Mouse (Mus musculus) gastrocnemius, postnatal 14 days (tissue): ENCODE data around the gene Mecr. TPM values are rescaled to one million over a fixed set of nuclear protein-coding genes. Genes with fewer than 3 reads are reported as not detected.
"Not testable (repeated sequence)": the region's sequence is repeated elsewhere in the genome, so short reads cannot be mapped to it uniquely, and the experiment has no call there.

Source experiments
- DNase-seq: peaks from one replicate; pipeline ENCODE4 v3.0.0; 2021; ENCODE audit warnings: mixed read lengths
- intact Hi-C: fragments of 180-260 bp; cut with DNase I; formaldehyde crosslinking; loops from one replicate; pipeline ENCODE4 v1.15.1; 2025; ENCODE audit warnings: low total_unique reads
- long read RNA-seq, 2 experiments: library from polyadenylated mRNA; stranded (forward); transcript quantifications; one replicate each; pipeline ENCODE4 v2.0.0; 2021
- total RNA-seq, 2 experiments: library from RNA; stranded (reverse); gene quantifications; 2 replicates each; pipeline ENCODE4 v1.2.3; 2021

Gene Mecr
- total RNA-seq, result 10 to 100 TPM; 19.2 to 25.7 TPM
- long read RNA-seq, experiment 1, transcript Mecr-201 (10 exons, 1,337 nt), result major isoform, 10 of 16 reads
- long read RNA-seq, experiment 1, partial matches to known transcripts, result 0 of 16 reads
- long read RNA-seq, experiment 1, other reads (novel, unspliced or antisense), result 5 of 16 reads
- long read RNA-seq, experiment 2, transcript Mecr-201 (10 exons, 1,337 nt), result major isoform, 23 of 25 reads
- long read RNA-seq, experiment 2, partial matches to known transcripts, result 0 of 25 reads
- long read RNA-seq, experiment 2, other reads (novel, unspliced or antisense), result 0 of 25 reads

DNA sequence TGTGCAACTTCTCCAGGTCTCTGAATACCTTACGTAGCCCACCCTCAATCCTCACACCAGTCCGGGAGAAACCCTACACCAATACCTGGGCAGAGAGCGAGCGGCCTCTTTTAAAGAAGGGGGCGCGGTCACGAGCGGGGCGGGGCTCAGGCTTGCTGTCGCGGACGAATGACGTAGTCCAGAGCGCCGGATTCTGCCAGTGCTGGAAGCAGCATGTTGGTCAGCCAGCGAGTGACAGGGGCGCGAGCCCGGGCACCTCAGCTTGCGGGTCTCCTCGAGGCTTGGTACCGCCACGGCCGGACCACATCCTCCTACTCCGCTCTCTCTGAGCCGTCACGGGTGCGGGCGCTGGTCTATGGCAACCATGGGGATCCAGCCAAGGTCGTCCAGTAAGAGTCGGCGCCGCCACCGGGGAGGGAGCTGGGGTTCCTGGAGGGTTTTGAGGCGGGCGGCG, at the start of gene Mecr:
Gene Mecr, plus strand, starts transcription at position 181 of the 454 bp plus-strand sequence.
- intact Hi-C loops, result no loop called here
- peak; percentile 92 for DNase-seq

DNA sequence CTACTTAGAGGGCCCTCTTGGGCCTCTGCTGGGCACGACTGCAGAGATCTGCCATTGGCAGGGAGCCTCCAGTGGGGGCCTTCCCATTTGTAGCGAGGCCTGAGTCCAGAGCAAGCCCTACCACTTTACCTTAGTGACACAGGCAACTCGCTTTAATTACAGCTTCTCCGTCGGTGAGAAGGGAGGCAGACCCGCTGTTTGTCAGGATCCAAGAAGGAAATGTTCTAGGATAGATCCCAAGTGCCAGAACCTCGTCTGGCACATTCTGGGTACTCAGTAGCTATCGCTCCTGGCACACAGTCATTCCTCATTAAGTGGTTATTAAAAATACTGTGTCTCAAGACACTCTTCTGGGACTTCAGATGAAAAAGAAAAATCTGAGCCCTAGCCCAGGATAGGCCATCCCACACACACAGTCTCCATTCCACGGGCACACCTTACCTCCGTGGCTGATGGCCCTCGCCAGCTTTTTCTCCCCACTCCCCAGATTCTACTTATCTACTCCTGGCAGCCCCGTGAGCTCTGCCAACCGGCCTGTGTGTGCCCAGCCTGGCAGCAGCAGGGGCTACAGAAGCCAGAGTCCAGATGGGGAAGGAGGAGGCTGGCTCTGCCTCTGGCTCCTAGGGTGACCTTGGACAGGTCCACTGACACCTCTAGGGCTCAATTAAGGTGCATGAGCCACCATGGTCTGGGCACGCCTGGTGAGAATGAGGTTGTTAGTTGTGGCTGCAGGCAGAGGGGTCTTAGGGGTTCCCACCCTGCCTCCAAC, 46.8 kb upstream of the Mecr start:
- no peak for DNase-seq

DNA sequence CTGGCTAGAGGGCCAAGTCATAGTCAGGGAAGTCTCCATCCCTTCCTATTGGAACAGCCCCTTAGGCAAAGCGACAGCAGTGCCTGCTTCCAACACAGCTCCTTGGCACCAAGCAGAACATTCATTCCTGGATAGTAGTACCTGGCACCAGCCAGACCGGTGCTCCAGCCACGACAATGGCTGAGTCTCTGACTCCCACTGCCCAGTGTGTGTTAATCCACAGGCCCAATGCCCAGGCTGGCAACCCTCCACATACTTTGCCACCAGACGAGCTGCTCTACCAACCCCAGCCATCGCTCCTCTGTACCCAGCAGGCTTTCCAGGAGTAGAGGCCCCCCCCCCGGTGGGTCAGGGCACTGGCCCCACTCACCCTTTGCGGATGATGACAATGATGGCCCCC, 45.8 kb upstream of the Mecr start:
- peak; percentile 47 for DNase-seq
- intact Hi-C loops, result no loop called here

More for the DNA sequence above, 46.8 kb upstream of the Mecr start:
- intact Hi-C loops, result no loop called here

DNA sequence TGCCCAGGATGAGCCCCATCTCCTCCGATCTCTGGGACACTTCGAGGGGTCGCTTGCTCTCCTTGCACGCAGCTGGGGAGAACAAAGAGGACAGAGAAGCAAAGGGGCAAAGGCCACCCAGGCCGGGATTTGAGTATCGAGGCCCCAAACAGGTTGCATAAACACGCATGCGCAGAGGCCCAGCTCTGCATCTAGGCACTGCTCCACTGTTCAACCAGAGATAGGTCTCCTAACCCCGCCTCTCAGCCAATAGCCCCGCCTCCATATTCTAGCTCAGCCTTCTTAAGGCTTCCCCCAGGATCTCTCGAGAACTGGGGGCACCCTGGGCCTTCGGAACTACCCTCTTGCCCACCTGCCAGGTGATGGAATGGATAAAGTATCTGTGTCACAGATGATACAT, 45.4 kb upstream of the Mecr start:
- intact Hi-C loops, result no loop called here
- DNase-seq, result no peak

DNA sequence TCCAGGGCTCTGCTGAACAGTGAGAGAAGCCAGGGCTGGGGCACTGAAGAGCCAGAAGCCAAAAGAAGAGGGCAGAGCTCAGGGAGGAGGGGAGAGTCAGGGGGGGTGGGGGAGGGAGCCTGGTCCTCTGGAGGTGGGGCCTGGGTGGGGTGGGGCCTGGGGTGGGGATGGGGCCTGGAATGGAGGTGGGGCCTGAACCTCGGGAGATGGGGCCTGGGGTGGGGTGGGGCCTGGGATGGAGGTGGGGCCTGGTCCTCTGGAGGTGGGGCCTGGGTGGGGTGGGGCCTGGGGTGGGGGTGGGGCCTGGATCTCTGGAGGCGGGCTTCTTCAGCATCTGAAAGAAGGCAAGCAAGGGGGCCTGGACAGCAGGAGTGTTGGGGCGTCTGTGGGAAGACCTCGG, 44.3 kb upstream of the Mecr start:
- intact Hi-C loops, result no loop called here
- DNase-seq, result no peak

DNA sequence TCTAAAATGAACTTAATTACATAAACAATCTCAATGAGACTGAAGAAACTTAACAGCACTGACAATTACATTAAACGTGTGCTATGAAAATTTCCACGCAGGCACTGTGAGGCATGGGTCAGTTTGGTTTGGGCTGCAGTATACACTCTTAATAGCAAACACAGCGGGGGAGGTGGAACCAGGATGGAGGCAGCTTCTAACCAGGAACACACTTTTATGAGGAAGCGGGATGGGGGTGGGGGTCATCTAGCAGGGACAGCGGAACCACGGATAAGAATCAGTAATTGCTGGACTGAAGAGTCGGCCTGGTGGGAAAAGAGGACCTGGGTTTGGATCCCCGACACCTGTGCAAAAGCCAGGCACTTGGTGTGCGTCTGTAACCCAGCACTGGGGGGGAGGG, 39.4 kb upstream of the Mecr start:
- intact Hi-C loops, result no loop called here
- no peak for DNase-seq

DNA sequence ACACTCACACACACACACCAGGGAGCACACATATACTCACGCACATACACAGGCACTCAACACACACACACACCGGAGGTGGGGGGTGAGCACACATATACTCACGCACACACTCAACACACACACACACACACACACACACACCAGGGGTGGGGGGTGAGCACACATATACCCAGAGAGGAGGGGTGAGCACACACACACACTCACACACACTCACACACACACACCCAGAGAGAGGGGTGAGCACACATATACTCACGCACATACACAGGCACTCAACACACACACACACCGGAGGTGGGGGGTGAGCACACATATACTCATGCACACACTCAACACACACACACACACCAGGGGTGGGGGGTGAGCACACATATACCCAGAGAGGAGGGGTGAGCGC, 38.5 kb upstream of the Mecr start:
- intact Hi-C loops, DNase-seq: not testable (repeated sequence)

DNA sequence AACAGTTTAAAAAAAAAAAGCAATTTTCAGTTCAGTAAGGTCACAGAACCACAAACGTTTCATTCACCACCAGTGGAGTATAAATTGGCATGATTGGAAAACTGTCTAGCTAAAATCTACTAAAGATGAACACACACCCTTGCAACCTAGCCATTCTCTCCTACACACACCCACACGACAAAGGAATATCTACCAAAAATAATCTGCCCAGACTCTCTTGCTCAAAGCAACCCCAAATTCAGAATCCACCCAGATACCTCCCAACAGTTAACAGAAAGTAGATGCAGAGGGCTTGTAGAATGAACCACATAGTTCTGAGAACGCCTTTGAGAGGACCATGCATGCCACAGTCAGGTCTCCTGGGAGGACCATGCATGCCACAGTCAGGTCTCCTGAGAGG, 38.0 kb upstream of the Mecr start:
- intact Hi-C loops, result no loop called here
- DNase-seq, result no peak

DNA sequence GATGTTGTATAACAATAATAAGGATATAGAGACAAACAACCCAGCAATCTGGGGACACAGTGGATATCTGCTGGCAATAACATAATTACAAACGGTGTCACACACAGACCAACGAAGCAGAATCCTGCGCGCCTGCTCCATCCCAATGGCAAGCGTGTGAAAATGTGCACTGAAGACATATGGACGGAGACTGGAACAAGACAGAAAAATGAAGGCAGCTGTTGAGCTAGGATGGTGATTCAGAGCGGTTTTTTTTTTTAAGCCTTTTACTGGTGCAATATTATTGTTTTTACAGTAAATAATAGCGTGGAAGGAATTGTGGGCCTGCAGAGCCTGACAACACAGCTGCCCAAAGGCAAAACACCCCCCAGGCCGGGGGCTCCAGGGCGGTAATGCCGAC, 30.8 kb upstream of the Mecr start:
- no peak for DNase-seq
- intact Hi-C loops, result no loop called here

DNA sequence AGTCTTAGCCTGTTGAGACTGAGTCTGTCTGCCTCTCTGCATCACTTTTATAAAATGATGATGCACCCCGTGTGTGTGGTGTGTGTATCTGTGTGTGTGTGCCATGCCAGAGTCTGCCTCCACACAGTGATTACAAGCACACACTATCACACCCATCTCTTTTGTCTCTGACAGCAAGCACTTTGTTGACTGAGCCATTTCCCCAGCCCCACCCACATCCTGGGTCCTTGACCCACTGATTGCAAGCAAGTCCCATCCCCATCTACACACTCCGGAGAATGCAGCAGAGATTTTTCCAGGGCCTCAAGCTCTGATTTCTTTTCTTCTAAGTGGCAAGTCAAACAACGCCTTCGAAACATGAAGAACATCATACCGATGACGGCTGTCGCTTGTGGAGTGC, 29.5 kb upstream of the Mecr start:
- intact Hi-C loops, result no loop called here
- no peak for DNase-seq

DNA sequence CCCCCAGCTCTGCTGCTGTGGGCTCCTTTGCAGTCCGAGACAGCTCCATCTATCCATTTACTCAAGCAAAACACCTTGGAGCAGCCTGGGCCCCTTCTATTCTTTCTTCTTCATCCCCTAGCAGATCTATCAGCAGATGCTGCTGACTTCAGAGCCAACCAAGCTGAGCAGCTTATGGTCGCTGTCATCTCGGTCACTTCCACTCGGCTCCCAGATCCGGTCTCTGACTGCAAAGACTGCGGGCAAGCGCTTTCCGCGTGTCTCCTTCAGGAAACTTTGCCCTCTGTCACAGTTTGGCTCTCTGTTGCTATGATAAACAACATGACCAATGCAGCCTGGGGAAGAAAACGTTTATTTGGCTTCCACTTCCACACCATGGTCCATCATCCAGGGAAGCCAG, 28.4 kb upstream of the Mecr start:
- intact Hi-C loops, result no loop called here
- no peak for DNase-seq

DNA sequence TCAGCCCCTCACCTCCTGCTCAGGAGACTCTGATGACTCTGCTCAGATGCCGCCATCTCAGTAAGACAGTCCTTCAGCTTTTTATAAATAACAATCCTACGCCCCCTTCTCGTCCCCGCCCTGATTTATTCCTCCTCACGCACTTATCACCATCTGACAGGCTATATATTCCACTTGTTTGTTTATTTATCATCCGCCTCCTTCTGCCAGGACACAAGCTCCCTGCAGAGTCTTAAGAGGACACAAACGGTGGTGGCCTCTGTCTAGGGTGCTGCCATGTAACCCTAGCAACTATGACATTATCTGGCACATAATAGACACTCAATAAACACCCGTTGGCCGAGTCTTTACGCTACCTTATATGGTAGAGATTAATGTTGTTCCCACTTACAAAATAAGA, 27.5 kb upstream of the Mecr start:
- intact Hi-C loops, result no loop called here
- no peak for DNase-seq

DNA sequence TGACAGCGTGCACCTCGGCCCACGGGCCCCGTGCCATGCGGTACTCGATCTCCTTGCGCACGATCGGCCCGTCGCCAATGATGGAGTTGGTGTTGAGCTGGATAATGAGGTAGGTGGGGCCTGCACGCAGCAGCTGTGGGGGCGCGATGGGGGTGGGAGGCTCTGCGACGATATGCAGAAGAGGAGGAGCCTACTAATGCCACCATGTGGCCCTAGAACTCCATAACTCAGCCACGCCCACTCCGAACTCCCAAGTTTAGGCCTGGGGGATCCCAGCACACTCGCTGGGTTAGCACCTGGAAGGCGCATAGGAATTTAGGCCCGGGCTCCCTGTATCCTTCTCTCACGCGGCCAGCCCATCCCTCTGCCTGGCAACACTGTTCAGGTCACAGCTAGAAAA, 24.3 kb upstream of the Mecr start:
- intact Hi-C loops, result no loop called here
- no peak for DNase-seq

DNA sequence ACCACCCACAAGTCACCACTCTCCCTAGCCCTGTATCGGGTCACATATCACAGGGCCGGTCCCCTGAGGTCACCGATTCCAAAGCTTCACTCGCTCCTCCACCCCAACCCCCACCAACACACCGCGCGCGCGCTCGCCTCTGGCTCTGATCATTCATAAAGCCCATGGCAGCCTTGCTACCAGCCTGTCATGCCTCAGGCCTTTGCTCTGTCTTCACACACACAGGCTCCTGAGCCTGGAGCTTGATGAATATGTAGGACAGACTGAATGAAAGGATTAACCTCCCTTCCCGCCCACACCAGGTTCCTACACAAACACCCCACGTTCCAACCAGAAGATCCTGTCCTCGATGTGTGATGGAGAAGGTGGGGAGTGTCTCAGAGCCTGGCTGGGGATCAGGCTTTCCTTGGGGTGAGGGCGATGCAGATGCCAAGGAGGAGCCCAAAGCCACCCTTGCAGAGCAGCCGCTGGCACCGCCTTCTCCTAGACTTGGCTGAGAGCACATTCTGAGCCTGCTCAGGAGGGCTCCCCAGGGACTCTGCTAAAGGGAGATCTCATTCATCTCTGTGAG, 22.0 kb upstream of the Mecr start:
- intact Hi-C loops, result no loop called here

DNA sequence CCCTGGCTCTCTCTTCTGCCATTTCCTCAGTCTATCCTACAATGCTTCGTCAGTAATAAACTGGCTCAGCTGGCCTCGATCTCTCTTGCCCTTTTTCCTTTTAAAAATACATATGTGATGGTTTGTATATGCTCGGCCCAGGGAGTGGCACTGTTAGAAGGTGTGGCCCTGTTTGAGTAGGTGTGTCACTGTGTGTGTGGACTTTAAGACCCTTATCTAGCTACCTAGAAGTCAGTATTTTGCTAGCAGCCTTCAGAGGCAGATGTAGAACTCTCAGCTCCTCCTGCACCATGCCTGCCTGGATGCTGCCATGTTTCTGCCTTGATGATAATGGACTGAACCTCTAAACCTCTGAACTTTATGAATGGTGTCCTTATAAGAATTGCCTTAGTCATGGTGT, 20.7 kb upstream of the Mecr start:
- DNase-seq, result no peak
- intact Hi-C loops, result no loop called here

More for the DNA sequence above, 22.0 kb upstream of the Mecr start:
- no peak for DNase-seq

DNA sequence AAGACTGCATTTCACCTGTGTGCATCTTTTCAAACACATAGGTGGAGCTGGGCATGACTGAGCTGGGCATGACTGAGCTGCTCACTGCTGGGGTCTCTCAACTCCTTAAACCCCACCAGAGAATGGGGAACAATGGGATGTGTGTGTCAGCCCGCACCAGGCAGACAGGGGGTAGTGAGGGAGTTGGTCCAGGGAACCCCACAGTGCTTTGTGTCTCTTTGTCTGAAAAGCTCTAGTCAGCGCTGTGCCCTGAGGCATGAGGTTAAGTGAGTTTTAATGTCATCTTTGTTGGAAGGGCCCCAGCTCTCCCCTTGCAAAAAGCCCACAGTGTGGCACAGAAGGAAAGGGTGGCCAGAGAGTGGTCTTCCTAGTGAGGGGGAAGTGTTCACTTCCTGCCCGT, 18.3 kb upstream of the Mecr start:
- intact Hi-C loops, result no loop called here

DNA sequence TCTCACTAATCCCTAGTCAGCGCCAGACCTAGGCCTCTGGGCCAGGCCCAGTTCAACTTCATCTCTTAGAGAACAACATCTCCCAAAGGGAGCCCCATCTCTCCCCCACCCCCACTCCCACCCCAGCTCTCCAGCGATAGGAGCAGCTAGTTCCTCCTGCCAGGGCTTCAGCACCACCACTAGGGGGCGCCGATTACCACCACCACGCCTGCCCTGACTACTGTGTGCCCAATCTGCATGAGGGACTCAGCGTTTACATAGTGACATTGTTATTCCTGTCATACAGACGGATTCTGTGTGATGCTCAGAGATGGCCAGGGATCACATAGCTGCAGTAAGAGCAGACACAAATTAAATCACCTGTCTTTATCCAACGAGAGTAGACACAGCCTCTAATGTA, 17.4 kb upstream of the Mecr start:
- DNase-seq, result peak; percentile 36

More for the DNA sequence above, 18.3 kb upstream of the Mecr start:
- DNase-seq, result no peak

DNA sequence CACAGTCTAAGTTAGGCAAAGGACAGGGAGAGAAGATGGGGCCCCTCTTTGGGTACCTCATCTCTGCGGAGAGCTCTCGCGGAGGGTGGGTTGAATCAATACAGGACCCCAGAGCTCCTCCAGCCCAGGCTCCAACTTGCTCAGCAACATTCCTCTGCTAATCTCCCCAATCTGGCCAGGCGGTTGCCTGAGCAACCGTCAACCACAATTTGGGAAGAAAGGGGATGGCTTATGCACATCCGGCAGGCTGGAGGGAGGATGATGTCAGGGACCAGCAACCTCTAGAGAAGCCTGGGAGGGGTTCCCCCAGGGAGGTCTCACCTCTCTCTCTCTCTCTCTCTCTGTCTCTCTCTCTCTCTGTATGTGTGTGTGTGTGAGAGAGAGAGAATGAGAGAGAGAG, 16.4 kb upstream of the Mecr start:
- intact Hi-C loops, result no loop called here
- no peak for DNase-seq

More for the DNA sequence above, 17.4 kb upstream of the Mecr start:
- intact Hi-C loops, result no loop called here

DNA sequence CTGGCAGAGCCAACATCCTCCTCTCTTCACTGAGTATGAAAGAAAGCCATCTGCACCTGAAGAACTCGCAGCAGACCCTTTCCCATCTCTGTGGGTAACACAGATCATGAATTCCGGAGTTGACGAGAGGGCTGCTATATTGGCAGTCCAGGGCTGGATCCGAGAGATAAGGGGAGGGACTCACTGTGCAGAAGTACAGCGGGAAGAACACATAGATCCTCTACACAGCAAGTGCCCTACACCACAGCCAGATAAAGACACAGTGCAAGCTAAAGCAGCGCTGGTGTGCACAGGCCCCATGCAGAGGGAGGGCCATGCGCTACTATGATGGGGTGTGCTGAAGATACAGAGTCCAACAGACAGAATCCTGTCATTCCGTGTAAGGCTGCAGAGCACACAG, 14.1 kb upstream of the Mecr start:
- intact Hi-C loops, result no loop called here
- DNase-seq, result no peak

DNA sequence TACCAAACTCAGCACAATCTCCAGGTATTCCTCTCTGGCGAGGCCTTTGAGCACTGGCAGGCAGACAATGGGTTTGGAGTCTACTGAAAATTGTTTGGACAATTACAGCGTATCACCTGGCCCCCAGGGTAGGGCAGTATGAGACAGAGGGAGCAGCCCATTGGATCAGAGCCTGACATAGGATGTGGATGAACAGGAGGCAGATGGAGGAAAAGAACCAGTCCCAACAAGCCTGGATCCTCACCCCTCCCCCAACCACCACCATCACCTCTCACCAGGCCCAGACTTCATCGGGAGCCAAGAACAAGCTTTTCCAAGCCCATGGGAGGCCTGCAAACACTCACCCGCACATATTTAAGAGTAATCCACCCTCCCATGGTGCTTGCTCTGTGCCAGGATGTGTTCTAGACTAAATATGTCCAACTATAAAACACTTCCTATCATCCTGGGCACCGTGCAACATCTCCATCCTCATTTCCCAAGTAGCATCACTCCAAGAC, 11.7 kb upstream of the Mecr start:
- DNase-seq, result no peak
- intact Hi-C loops, result loop anchor here (10.0 kb wide), 2 partner anchors 47 to 417 kb away; no protein-coding TSS in a partner anchor
